Mouse (Mus musculus) liver, embryonic 15.5 days (tissue): Measurements from ENCODE around the gene Med22. TPM values are rescaled to one million over a fixed set of nuclear protein-coding genes. Genes with fewer than 3 reads are reported as not detected.

ENCODE experiments used
- polyA plus RNA-seq: library from polyadenylated mRNA; unstranded; fragments of >200 nt; fragmentation: Nextera tagmentation; extraction: Ambion mirVana; gene quantifications from 2 replicates; pipeline ENCODE4 v1.2.1, GENCODE M21; 2015

The Med22 gene
- polyA plus RNA-seq, 1 experiment from 2014 or later = 19.0 TPM

Other genes starting within 250 kb of the Med22 start
- gene Lcn4, start 239.4 kb downstream of the Med22 start, polyA plus RNA-seq = not detected in 2 replicates
- not detected in 2 replicates for gene Abo, start 45.7 kb downstream of the Med22 start, polyA plus RNA-seq
- 9.9 and 10.8 TPM in 2 replicates for gene Surf6, start 7.8 kb downstream of the Med22 start, polyA plus RNA-seq
- 341 and 352 TPM in 2 replicates for gene Rpl7a, start 87 bp upstream of the Med22 start, polyA plus RNA-seq
- 19.0 and 21.4 TPM in 2 replicates for gene Surf2, start 5.7 kb upstream of the Med22 start, polyA plus RNA-seq
- 33.3 and 33.8 TPM in 2 replicates for gene Surf1, start 5.9 kb upstream of the Med22 start, polyA plus RNA-seq
- 118 and 129 TPM in 2 replicates for gene Surf4, start 23.3 kb upstream of the Med22 start, polyA plus RNA-seq
- gene Stkld1, start 23.4 kb upstream of the Med22 start, polyA plus RNA-seq = 0.06 and 0.08 TPM in 2 replicates
- 19.2 and 19.9 TPM in 2 replicates for gene Rexo4, start 53.7 kb upstream of the Med22 start, polyA plus RNA-seq
- 1.6 and 2.0 TPM in 2 replicates for gene Adamts13, start 62.7 kb upstream of the Med22 start, polyA plus RNA-seq
- gene Cacfd1, start 99.2 kb upstream of the Med22 start, polyA plus RNA-seq = 13.2 and 15.0 TPM in 2 replicates
- 0.28 and 0.29 TPM in 2 replicates for gene Slc2a6, start 117.3 kb upstream of the Med22 start, polyA plus RNA-seq
- gene Mymk, start 161.5 kb upstream of the Med22 start, polyA plus RNA-seq = 1.9 and 2.5 TPM in 2 replicates
- 0.32 and 0.48 TPM in 2 replicates for gene Adamtsl2, start 168.7 kb upstream of the Med22 start, polyA plus RNA-seq
- not detected in 2 replicates for gene Fam163b, start 231.8 kb upstream of the Med22 start, polyA plus RNA-seq